Mouse (Mus musculus): ENCODE results near the gene Ackr3. TPM values are rescaled to one million over a fixed set of nuclear protein-coding genes. Genes with fewer than 3 reads are reported as not detected.

The Ackr3 gene
- polyA plus RNA-seq, 1 experiment from 2014 or later, result 14.6 TPM

DNA sequence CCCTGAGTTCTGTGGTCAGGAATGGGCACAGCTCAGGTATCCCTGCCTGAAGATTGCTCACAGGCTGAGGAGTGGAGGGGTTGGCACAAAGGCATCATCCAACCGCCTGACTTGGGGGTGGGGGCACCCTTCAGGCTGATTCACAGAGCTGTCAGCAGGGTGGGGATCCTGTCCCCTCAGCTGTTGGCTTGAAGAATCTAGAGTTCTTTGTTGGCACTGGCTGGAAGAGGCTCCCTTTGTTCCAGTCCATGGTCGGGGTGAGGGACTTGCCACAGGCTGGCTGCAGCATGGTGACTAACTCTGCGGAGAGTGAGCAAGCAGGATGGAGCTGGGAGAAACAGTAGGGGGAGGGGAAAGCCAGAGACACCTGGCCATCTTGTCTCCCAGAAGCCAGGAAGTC lies 39.5 kb upstream of the Ackr3 start:
- Histone ChIP-seq H3K9me3 (ENCODE audit: control insufficient read depth, low read length) (no peaks in the 10 kb centered on the region), H3K4me3 (ENCODE audit: low read depth, low read length) (no peak overlapping the region), H3K4me2 (replicated peaks; ENCODE audit: low read depth) (no peak overlapping the region), H3K36me3 (ENCODE audit: control insufficient read depth, insufficient read depth, low read length) (no peaks in the 10 kb centered on the region), H3K27ac (replicated peaks) (no peak overlapping the region), H3K9ac (ENCODE audit: low read length) (no peak overlapping the region), H3K27me3 (ENCODE audit: control insufficient read depth, insufficient read depth, low read length) (no peaks in the 10 kb centered on the region), H3K4me1 (replicated peaks; ENCODE audit: control insufficient read depth, insufficient read depth) (no peaks in the 10 kb centered on the region)
- WGBS, result 60% methylated on average over 3 of the region's 3 CpGs
- DNase-seq (ENCODE audit: low spot score), result no peak
- no peak for ATAC-seq (ENCODE audit: low FRiP score, low TSS enrichment)
- TF ChIP-seq EP300 (optimal IDR thresholded peaks at IDR 0.05) (no peak), CTCF (IDR thresholded peaks at IDR 0.05; ENCODE audit: low read depth) (no peak)

DNA sequence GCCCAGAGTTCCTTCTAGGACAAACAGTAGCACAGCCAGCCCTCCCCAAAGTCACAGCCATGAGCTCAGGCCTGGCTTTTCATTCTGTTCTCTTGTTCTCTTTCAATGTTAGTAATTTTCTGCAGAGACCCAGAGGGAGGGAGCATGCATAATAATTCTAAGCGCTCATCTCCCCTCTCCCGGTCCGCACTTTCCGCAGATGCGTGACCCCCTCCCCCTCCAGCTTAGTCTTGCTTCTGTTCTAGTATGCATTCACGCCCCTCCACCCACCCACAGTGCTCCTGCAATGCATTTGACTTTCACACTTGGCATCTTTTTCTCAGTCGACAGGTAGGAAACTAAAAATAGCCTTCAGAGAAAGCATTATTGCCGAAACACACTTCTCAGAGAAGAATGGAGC lies 29.4 kb upstream of the Ackr3 start:
- no peak for TF ChIP-seq CTCF (IDR thresholded peaks at IDR 0.05; ENCODE audit: low read depth)
- TF ChIP-seq EP300 (optimal IDR thresholded peaks at IDR 0.05), result no peak
- no peak for ATAC-seq (ENCODE audit: low FRiP score, low TSS enrichment)
- H3K9ac ChIP-seq (ENCODE audit: low read length), result no peak overlapping the region
- WGBS, result 69% methylated on average over 8 of the region's 8 CpGs
- no peak for DNase-seq (ENCODE audit: low spot score)
- no peak overlapping the region for H3K27ac ChIP-seq (replicated peaks)
- H3K36me3 ChIP-seq (ENCODE audit: control insufficient read depth, insufficient read depth, low read length), result no peaks in the 10 kb centered on the region
- H3K4me1 ChIP-seq (replicated peaks; ENCODE audit: control insufficient read depth, insufficient read depth), result no peaks in the 10 kb centered on the region
- H3K9me3 ChIP-seq (ENCODE audit: control insufficient read depth, low read length), result no peaks in the 10 kb centered on the region
- H3K4me3 ChIP-seq (ENCODE audit: low read depth, low read length), result no peak overlapping the region
- H3K4me2 ChIP-seq (replicated peaks; ENCODE audit: low read depth), result no peak overlapping the region
- H3K27me3 ChIP-seq (ENCODE audit: control insufficient read depth, insufficient read depth, low read length), result no peaks in the 10 kb centered on the region

DNA sequence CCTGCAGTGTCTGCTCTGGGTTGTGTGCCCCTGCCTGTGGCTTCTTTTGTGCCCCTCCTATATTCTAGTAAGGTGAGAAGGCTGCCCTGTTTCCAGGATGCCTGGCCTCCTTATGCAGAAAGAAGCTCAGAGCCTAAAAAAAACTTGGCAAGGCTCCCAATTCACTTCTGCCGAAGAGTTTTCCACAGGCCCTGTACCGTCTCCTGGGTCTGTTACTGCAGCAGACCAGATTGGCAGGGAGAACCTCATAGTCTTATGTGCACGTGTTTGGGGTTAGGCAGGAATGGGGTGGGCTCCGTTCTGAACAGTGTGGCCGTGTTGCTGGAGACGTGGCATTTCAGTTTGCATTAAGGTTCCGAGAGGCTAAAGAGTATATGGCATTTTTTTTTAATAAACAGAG lies 27.6 kb upstream of the Ackr3 start:
- DNase-seq (ENCODE audit: low spot score) (no peak), ATAC-seq (ENCODE audit: low FRiP score, low TSS enrichment) (no peak)
- H3K4me2 ChIP-seq (replicated peaks; ENCODE audit: low read depth), result no peak overlapping the region
- no peak overlapping the region for H3K27ac ChIP-seq (replicated peaks)
- H3K4me3 ChIP-seq (ENCODE audit: low read depth, low read length), result no peak overlapping the region
- no peaks in the 10 kb centered on the region for H3K4me1 ChIP-seq (replicated peaks; ENCODE audit: control insufficient read depth, insufficient read depth)
- no peak for TF ChIP-seq CTCF (IDR thresholded peaks at IDR 0.05; ENCODE audit: low read depth)
- no peak for TF ChIP-seq EP300 (optimal IDR thresholded peaks at IDR 0.05)
- no peaks in the 10 kb centered on the region for H3K36me3 ChIP-seq (ENCODE audit: control insufficient read depth, insufficient read depth, low read length)
- no peaks in the 10 kb centered on the region for H3K9me3 ChIP-seq (ENCODE audit: control insufficient read depth, low read length)
- H3K9ac ChIP-seq (ENCODE audit: low read length), result no peak overlapping the region
- no peaks in the 10 kb centered on the region for H3K27me3 ChIP-seq (ENCODE audit: control insufficient read depth, insufficient read depth, low read length)
- WGBS, result 37% methylated on average over 7 of the region's 7 CpGs

DNA sequence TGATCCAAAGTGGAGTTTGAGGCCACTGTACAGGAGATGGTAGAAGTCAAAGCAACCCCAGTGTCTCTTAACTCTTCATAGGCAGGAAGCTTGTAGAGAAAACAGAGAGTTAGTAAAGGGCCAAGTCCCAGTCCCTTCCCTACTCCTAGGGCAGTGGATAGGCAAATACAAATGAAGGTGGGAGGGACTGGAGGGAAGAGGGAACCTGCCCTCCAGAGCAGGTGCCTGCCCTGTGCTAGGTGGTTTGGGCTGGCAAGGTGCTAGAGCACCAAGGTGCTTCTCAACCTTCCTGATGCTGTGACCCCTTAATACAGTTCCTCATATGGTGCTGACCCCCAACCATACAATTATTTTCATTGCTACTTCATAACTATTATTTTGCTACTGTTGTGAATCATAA lies 26.2 kb upstream of the Ackr3 start:
- H3K27me3 ChIP-seq (ENCODE audit: control insufficient read depth, insufficient read depth, low read length), result no peaks in the 10 kb centered on the region
- no peak overlapping the region for H3K4me3 ChIP-seq (ENCODE audit: low read depth, low read length)
- H3K9ac ChIP-seq (ENCODE audit: low read length), result no peak overlapping the region
- H3K4me2 ChIP-seq (replicated peaks; ENCODE audit: low read depth), result no peak overlapping the region
- H3K4me1 ChIP-seq (replicated peaks; ENCODE audit: control insufficient read depth, insufficient read depth), result no peaks in the 10 kb centered on the region
- no peaks in the 10 kb centered on the region for H3K36me3 ChIP-seq (ENCODE audit: control insufficient read depth, insufficient read depth, low read length)
- H3K27ac ChIP-seq (replicated peaks), result no peak overlapping the region
- peak; percentile 55 for ATAC-seq (ENCODE audit: low FRiP score, low TSS enrichment)
- DNase-seq (ENCODE audit: low spot score), result no peak
- H3K9me3 ChIP-seq (ENCODE audit: control insufficient read depth, low read length), result no peaks in the 10 kb centered on the region
- no peak for TF ChIP-seq EP300 (optimal IDR thresholded peaks at IDR 0.05)
- no peak for TF ChIP-seq CTCF (IDR thresholded peaks at IDR 0.05; ENCODE audit: low read depth)

DNA sequence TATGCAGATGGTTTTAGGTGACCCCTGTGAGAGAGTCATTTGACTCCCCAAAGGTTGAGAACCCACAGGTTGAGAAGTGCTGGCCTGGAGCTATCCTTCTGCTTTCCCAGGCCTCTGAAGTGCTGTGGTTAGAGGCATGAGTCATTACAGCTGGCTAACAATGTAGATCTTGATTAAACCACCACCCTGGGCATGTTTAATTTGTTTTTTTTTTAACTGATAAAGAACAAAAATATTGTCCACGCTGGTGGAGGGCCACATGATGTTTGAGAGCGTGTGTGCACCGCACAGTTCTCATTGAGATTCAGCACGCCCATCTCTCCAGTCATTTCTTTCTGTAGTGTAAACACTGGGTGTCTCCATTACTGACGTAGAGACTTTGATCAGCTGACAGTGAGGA lies 25.8 kb upstream of the Ackr3 start:
- H3K27ac ChIP-seq (replicated peaks), result no peak overlapping the region
- DNase-seq (ENCODE audit: low spot score) (peak; percentile 40), ATAC-seq (ENCODE audit: low FRiP score, low TSS enrichment) (peak; percentile 85)
- 28% methylated on average over 5 of the region's 5 CpGs for WGBS
- no peak overlapping the region for H3K9ac ChIP-seq (ENCODE audit: low read length)
- TF ChIP-seq CTCF (IDR thresholded peaks at IDR 0.05; ENCODE audit: low read depth) (no peak), EP300 (optimal IDR thresholded peaks at IDR 0.05) (no peak)
- no peak overlapping the region for H3K4me2 ChIP-seq (replicated peaks; ENCODE audit: low read depth)
- no peaks in the 10 kb centered on the region for H3K4me1 ChIP-seq (replicated peaks; ENCODE audit: control insufficient read depth, insufficient read depth)
- H3K36me3 ChIP-seq (ENCODE audit: control insufficient read depth, insufficient read depth, low read length), result no peaks in the 10 kb centered on the region
- no peaks in the 10 kb centered on the region for H3K9me3 ChIP-seq (ENCODE audit: control insufficient read depth, low read length)
- no peak overlapping the region for H3K4me3 ChIP-seq (ENCODE audit: low read depth, low read length)
- H3K27me3 ChIP-seq (ENCODE audit: control insufficient read depth, insufficient read depth, low read length), result no peaks in the 10 kb centered on the region

DNA sequence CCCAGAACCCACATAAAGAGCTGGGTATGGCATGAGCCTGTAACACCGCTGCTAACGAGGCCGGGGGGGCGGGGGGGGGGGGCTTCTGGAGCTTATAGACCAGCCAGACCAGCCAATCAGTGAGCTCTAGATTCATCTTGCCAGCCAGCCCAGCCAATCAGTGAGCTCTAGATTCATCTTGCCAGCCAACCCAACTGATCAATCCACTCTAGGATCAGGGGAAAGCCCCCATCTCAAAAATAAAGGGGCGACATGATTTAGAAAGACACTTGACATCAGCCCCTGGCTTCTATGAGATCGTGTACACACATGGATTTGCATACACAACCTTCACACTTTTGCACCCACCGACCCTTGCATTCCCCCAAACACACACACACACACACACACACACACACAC lies 23.3 kb upstream of the Ackr3 start:
- no peaks in the 10 kb centered on the region for H3K9me3 ChIP-seq (ENCODE audit: control insufficient read depth, low read length)
- H3K4me1 ChIP-seq (replicated peaks; ENCODE audit: control insufficient read depth, insufficient read depth), result no peaks in the 10 kb centered on the region
- WGBS, result 94% methylated on average over 6 of the region's 7 CpGs
- no peak overlapping the region for H3K9ac ChIP-seq (ENCODE audit: low read length)
- TF ChIP-seq EP300 (optimal IDR thresholded peaks at IDR 0.05), result no peak
- TF ChIP-seq CTCF (IDR thresholded peaks at IDR 0.05; ENCODE audit: low read depth), result no peak
- H3K27me3 ChIP-seq (ENCODE audit: control insufficient read depth, insufficient read depth, low read length), result no peaks in the 10 kb centered on the region
- ATAC-seq (ENCODE audit: low FRiP score, low TSS enrichment) (no peak), DNase-seq (ENCODE audit: low spot score) (no peak)
- H3K4me2 ChIP-seq (replicated peaks; ENCODE audit: low read depth), result no peak overlapping the region
- H3K4me3 ChIP-seq (ENCODE audit: low read depth, low read length), result no peak overlapping the region
- H3K27ac ChIP-seq (replicated peaks), result no peak overlapping the region
- H3K36me3 ChIP-seq (ENCODE audit: control insufficient read depth, insufficient read depth, low read length), result no peaks in the 10 kb centered on the region
